Mouse (Mus musculus) natural killer cell, adult 2 months (primary cell): ENCODE results near the gene Myo16.

ENCODE experiments used
- DNase-seq, 2 experiments: peaks; one replicate each; pipeline ENCODE4 v3.0.0; 2022; ENCODE audit warnings: low spot score in 2 of 2

The Myo16 gene

GRCm38 (mm10) chr8:10413881-10414280 lies 260.2 kb downstream of the Myo16 start:
- no peak for DNase-seq

GRCm38 (mm10) chr8:10414684-10415212 lies 261.0 kb downstream of the Myo16 start:
- peak; percentile 7 to 41 for DNase-seq

GRCm38 (mm10) chr8:10415288-10415687 lies 261.6 kb downstream of the Myo16 start:
- DNase-seq = no peak

GRCm38 (mm10) chr8:10415885-10416284 lies 262.2 kb downstream of the Myo16 start:
- no peak for DNase-seq

GRCm38 (mm10) chr8:10416806-10417205 lies 263.1 kb downstream of the Myo16 start:
- DNase-seq = no peak

- no peak for DNase-seq
Observed at GRCm38 (mm10) chr8:10417281-10417680, 263.6 kb downstream of the Myo16 start.

- no peak for DNase-seq
Observed at GRCm38 (mm10) chr8:10418013-10418412, 264.3 kb downstream of the Myo16 start.

GRCm38 (mm10) chr8:10418971-10419370 lies 265.3 kb downstream of the Myo16 start:
- no peak for DNase-seq

GRCm38 (mm10) chr8:10419726-10420125 lies 266.0 kb downstream of the Myo16 start:
- DNase-seq = no peak

- DNase-seq = no peak
Observed at GRCm38 (mm10) chr8:10420551-10420950, 266.8 kb downstream of the Myo16 start.

- no peak for DNase-seq
Observed at GRCm38 (mm10) chr8:10421516-10422090, 267.9 kb downstream of the Myo16 start.

GRCm38 (mm10) chr8:10435492-10435891 lies 281.8 kb downstream of the Myo16 start:
- DNase-seq = no peak

GRCm38 (mm10) chr8:10438772-10439171 lies 285.1 kb downstream of the Myo16 start:
- peak; percentile 64 to 65 for DNase-seq

- no peak for DNase-seq
Observed at GRCm38 (mm10) chr8:10439595-10440453, 286.1 kb downstream of the Myo16 start.

- no peak for DNase-seq
Observed at GRCm38 (mm10) chr8:10442562-10442961, 288.9 kb downstream of the Myo16 start.

- no peak for DNase-seq
Observed at GRCm38 (mm10) chr8:10445011-10445410, 291.3 kb downstream of the Myo16 start.

GRCm38 (mm10) chr8:10448545-10448944 lies 294.8 kb downstream of the Myo16 start:
- DNase-seq = no peak

- DNase-seq = no peak
Observed at GRCm38 (mm10) chr8:10453046-10453445, 299.3 kb downstream of the Myo16 start.

- DNase-seq = no peak
Observed at GRCm38 (mm10) chr8:10458151-10458649, 304.5 kb downstream of the Myo16 start.

- peak; percentile 36 to 66 for DNase-seq
Observed at GRCm38 (mm10) chr8:10462271-10462670, 308.6 kb downstream of the Myo16 start.

GRCm38 (mm10) chr8:10468490-10468889 lies 314.8 kb downstream of the Myo16 start:
- DNase-seq = peak in 1 of 2 experiments; percentile 5

- no peak for DNase-seq
Observed at GRCm38 (mm10) chr8:10469658-10470057, 315.9 kb downstream of the Myo16 start.

- DNase-seq = no peak
Observed at GRCm38 (mm10) chr8:10470280-10470679, 316.6 kb downstream of the Myo16 start.
